Mouse (Mus musculus) cerebellum, adult (tissue): ENCODE results near the gene Angptl6.

Experiments used
- ATAC-seq: cut with Nextera tagmentation; 2 replicates; pipeline ENCODE4 v1.9.2; 2017; ENCODE audit warnings: mild to moderate bottlenecking, moderate library complexity, mixed read lengths; ENCODE audit not compliant: insufficient number of reproducible peaks, low FRiP score, low TSS enrichment

Gene Angptl6

GRCm38 (mm10) chr9:20879097-20879792 is at the start of gene Angptl6:
Gene Angptl6, minus strand, starts transcription at chr9:20879727.
- ATAC-seq, result no peak

- ATAC-seq, result no peak
These were observed 43.7 kb upstream of the Angptl6 start for GRCm38 (mm10) chr9:20923258-20923657.

- ATAC-seq, result no peak
These were observed 36.6 kb upstream of the Angptl6 start for GRCm38 (mm10) chr9:20916160-20916559.

GRCm38 (mm10) chr9:20909948-20910347 is 30.4 kb upstream of the Angptl6 start:
- no peak for ATAC-seq

- ATAC-seq, result no peak
These were observed 22.6 kb upstream of the Angptl6 start for GRCm38 (mm10) chr9:20902174-20902491.

GRCm38 (mm10) chr9:20901466-20902173 is 22.1 kb upstream of the Angptl6 start:
- ATAC-seq, result no peak

GRCm38 (mm10) chr9:20898511-20899073 is 19.1 kb upstream of the Angptl6 start, which contains the start of gene Eif3g:
Gene Eif3g, minus strand, starts transcription at chr9:20898623.
- peak; percentile 67; the same call in 1 of the 2 replicates for ATAC-seq

GRCm38 (mm10) chr9:20897736-20898510 is 18.4 kb upstream of the Angptl6 start:
- peak; percentile 46; the same call in 1 of the 2 replicates for ATAC-seq

GRCm38 (mm10) chr9:20895382-20895781 is 15.9 kb upstream of the Angptl6 start:
- no peak for ATAC-seq

GRCm38 (mm10) chr9:20894629-20895028 is 15.1 kb upstream of the Angptl6 start:
- ATAC-seq, result no peak

GRCm38 (mm10) chr9:20893590-20894343 is 14.2 kb upstream of the Angptl6 start:
- no peak for ATAC-seq

GRCm38 (mm10) chr9:20893069-20893468 is 13.5 kb upstream of the Angptl6 start:
- no peak for ATAC-seq

GRCm38 (mm10) chr9:20892104-20892653 is 12.7 kb upstream of the Angptl6 start:
- no peak for ATAC-seq

GRCm38 (mm10) chr9:20891339-20892103 is 12.0 kb upstream of the Angptl6 start:
- no peak for ATAC-seq

- no peak for ATAC-seq
These were observed 10.9 kb upstream of the Angptl6 start for GRCm38 (mm10) chr9:20890411-20890810.

GRCm38 (mm10) chr9:20889185-20890141 is 9.9 kb upstream of the Angptl6 start:
- ATAC-seq, result no peak

- 0 out of 2 replicates have a peak, but pooled peaks have one; percentile 2 for ATAC-seq
These were observed 8.8 kb upstream of the Angptl6 start for GRCm38 (mm10) chr9:20888386-20888765.
